Mouse (Mus musculus): ENCODE results near the gene Fbxl18. TPM values are rescaled to one million over a fixed set of nuclear protein-coding genes. Genes with fewer than 3 reads are reported as not detected.
"Not testable (repeated sequence)": the region's sequence is repeated elsewhere in the genome, so short reads cannot be mapped to it uniquely, and the experiment has no call there.

The Fbxl18 gene
- total RNA-seq, 2 experiments from 2014 or later = 1.7 to 2.7 TPM

- no peak for ATAC-seq (ENCODE audit: poor library complexity, severe bottlenecking)
Measured at GRCm38 (mm10) chr5:142901846-142902505, 6.8 kb upstream of the Fbxl18 start.

DNA sequence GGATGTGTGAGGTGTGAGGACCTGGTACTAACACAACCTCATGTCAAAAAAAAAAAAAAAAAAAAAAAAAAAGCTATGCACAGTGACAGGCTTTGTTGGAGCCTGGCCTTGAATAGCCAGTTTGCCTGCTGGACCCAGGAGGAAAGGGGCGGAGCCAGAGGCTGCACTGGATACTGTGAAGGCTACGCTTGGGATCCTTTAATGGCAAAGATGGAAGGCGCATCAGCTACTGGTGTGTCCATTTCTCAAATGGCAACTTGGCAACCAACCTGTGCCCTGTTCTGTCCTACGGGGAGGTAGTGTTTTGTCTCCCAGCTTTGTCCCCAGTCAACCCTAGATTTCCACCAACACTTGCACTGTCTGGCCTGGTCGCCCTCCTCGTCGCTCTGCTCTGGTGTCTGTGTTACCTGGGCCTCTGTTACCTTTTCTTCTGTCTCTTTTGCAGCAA is 6.2 kb upstream of the Fbxl18 start:
- ATAC-seq (ENCODE audit: poor library complexity, severe bottlenecking) = 0 out of 2 replicates have a peak, but pooled peaks have one; percentile 4

- no peak for ATAC-seq (ENCODE audit: poor library complexity, severe bottlenecking)
Measured at GRCm38 (mm10) chr5:142900651-142901050, 5.4 kb upstream of the Fbxl18 start.

DNA sequence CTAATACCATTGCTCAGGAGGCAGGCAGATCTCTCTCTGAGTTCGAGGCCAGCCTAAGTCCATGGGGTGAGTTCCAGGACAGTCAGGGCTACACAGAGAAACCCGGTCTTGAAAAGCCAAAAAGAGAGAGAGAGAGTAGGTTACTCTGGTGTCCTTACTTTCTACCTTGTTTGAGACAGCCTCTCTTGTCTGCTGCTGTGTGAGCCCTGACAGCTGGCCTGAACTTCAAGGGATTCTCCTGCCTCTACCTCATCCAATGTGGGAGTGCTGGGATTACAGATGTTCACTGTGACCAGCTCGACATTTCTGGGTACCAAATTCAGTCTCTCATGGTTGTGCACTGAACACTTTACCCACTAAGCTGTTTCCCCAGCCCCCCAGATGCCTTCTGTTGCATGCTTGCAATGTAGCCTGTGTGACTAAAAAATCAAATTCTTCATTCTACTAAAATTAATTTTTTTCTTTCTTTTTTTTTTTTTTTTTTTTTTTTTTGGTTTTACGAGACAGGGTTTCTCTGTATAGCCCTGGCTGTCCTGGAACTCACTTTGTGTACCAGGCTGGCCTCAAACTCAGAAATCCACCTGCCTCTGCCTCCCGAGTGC is 4.8 kb upstream of the Fbxl18 start:
- no peak for ATAC-seq (ENCODE audit: poor library complexity, severe bottlenecking)

DNA sequence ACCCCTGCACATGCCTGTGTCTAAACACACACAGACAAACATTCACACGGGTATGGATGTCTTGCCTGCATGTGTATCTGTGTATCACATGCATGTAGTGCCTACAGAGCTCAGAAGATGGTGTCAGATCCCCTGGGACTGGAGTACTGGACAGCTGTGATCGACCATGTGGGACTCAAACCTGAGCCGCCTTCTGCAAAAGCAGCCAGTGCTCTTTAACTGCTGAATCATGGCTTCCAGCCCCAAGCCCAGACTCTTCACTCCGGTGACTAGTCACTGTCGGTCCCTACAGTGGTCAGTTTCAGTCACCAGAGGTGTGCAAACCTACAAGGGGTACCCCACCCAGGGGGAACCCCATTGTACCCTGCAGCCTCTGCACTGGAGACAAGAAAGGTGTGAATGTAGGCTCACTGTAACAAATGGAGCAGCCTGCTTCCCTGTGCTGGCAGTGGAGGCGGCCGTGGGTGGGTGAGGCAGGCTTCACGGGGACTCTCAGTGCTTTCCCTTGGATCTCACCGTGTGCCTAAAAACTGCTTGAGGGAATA is 3.9 kb upstream of the Fbxl18 start:
- ATAC-seq (ENCODE audit: poor library complexity, severe bottlenecking) = peak; percentile 4; the same call in 1 of the 2 replicates

GRCm38 (mm10) chr5:142898316-142898715 is 3.1 kb upstream of the Fbxl18 start:
- ATAC-seq (ENCODE audit: poor library complexity, severe bottlenecking) = no peak

DNA sequence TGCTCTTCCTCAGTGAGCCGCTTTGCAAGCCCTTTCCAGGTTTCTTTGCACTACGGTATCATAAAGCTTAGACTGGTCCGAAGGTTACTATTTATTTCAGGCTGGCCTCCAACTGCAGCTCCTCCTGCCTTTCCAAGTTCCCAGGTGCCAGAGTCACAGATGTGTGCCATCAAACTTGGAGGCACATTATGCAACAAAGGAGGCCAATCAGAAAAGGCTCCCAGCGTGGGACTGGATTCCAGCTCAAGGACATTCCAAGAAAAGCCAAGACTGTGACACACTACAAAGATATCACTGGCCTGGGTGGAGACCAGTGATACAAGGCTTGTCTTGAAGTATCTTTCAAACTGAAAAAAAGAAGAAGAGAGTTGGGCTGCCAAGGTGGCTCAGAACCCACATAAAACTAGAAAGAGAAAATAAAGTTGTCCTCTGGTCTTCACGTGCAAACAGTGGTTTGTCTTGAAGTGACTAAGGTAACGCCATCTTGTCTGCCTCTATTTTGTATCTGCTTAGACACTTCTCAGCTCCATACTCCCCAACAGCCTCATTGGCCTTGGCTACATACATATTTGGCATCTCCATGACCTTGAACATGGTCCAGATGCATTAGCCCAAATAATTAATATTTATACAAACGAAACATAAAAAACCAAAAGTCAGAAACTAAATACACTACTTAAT is 2.5 kb upstream of the Fbxl18 start:
- ATAC-seq (ENCODE audit: poor library complexity, severe bottlenecking) = no peak

GRCm38 (mm10) chr5:142896713-142897112 is 1.5 kb upstream of the Fbxl18 start:
- ATAC-seq (ENCODE audit: poor library complexity, severe bottlenecking) = no peak

GRCm38 (mm10) chr5:142896192-142896591 is 971 bp upstream of the Fbxl18 start:
- no peak for ATAC-seq (ENCODE audit: poor library complexity, severe bottlenecking)

- ATAC-seq (ENCODE audit: poor library complexity, severe bottlenecking) = no peak
Measured at GRCm38 (mm10) chr5:142891396-142891795, 3.8 kb downstream of the Fbxl18 start.

- ATAC-seq (ENCODE audit: poor library complexity, severe bottlenecking) = not testable (repeated sequence)
Measured at GRCm38 (mm10) chr5:142887533-142887932, 7.7 kb downstream of the Fbxl18 start.

GRCm38 (mm10) chr5:142886761-142887160 is 8.5 kb downstream of the Fbxl18 start:
- no peak for ATAC-seq (ENCODE audit: poor library complexity, severe bottlenecking)

DNA sequence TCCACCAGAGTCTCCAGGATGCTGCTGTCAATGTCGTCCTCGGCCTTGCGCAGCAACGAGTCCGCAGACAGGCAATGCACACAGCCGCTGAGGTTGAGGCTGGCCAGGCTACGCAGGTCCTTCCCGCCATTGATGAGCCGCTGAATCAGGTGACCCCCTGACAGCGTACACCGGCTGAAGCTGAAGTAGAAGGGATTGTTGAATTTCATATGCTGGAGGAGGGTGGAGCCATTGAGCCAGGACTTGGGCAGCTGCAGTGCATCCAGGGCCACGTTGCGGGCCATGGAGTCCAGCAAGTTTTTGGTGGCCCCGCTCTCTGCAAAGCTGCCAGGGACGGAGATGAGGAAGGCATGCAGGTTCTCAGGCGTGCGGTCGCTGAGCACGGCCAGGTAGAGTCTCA is 9.0 kb downstream of the Fbxl18 start:
- ATAC-seq (ENCODE audit: poor library complexity, severe bottlenecking) = no peak

GRCm38 (mm10) chr5:142882471-142882870 is 12.8 kb downstream of the Fbxl18 start:
- no peak for ATAC-seq (ENCODE audit: poor library complexity, severe bottlenecking)

DNA sequence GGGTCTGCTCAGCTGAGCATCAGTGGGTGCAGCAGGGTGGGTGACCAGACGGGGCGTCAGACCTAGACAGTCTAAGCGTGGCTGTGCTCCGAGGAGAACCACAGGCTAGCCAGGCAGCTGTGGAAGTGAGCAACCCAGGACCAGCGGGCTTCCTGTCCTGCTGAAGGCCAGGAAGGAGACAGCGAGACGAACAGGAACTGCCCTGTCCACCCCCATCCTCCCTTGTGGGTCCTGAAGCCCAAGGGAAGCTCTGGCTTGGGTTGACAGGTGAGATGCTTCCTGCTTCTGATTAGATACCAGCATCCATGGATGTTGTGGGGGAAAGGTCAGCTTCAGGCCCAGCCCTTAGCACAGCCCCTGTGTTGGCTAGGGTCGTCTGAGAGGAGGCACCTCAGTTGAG is 13.3 kb downstream of the Fbxl18 start:
- no peak; the same call in 1 of the 2 replicates for ATAC-seq (ENCODE audit: poor library complexity, severe bottlenecking)

DNA sequence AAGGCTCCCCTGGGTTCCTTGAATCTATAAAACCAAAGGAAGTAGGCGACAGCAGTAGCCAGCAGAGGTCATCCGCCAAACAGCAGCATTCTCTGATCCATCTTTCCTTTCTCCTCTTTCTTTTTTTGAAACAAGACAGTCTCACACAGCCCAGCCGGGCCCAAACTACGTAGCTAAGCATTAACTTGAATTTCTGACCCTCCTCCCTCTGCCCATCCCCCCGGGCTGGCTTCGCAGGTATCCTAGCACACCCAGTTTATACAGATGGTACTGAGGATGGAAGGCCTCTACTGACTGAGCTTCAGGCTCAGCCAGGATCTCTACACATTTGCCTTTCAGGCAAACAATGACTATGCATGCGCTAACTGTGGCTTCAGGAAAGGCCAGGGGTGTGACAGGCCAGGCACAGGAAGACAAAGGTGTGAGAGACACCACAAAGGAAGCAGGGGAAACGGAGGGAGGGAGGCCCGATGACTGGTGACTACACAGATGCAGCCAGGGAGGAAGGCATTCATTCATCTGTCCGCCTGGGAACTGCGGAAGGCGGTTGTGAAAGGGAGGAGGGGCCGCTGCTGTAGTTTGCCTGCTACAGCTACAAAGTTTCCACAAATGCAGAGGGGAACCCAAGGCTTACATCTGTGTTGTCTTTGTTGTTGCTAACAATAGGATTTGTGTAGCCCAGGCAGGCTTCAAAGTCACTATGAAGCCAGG is 14.3 kb downstream of the Fbxl18 start:
- ATAC-seq (ENCODE audit: poor library complexity, severe bottlenecking) = peak; percentile 34

GRCm38 (mm10) chr5:142880246-142880645 is 15.0 kb downstream of the Fbxl18 start:
- ATAC-seq (ENCODE audit: poor library complexity, severe bottlenecking) = no peak

DNA sequence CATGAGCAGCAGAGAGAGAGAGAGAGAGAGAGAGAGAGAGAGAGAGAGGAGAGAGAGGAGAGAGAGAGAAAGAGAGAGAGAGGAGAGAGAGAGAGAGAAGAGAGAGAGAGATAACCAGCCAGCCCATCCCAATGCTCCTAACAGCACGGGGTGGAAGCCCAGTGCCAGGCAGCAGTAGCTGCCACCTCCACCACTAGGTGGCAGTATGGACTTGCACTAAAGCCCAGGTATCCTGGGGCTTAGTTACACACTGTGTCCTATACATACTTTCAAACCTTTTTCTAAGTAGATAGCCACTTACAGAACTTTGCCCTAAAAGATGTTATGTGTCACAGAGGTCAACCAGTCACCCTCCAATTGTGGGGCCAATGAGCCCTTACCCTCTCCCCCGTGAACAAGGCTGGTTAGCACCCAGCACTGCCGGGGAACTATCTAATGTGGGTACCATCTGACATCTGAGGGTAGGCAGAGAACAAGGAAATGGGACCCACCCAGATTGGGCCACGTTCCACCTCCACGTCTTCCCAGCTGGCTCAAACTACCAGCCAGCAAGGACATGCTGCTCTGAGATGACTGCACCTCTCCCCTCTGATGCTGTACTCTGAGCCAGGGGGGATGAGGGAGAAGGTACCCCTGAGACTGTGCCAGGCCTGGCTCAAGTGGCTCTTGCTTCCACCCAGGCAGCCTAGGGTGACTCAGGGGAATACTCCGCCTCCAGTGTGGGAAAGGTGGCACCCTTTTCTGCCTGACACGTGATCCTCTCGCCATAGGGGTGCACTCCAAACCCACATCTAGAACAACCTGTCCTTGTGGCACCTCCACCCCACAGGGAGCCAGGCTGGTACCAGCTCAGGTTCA is 15.7 kb downstream of the Fbxl18 start:
- ATAC-seq (ENCODE audit: poor library complexity, severe bottlenecking) = peak; percentile 77

- ATAC-seq (ENCODE audit: poor library complexity, severe bottlenecking) = no peak
Measured at GRCm38 (mm10) chr5:142878570-142878969, 16.7 kb downstream of the Fbxl18 start.

Measured in megakaryocyte, adult 5-6 weeks (primary cell).